Mouse (Mus musculus) Patski (cell line): Measurements from ENCODE around the gene Dars. TPM values are rescaled to one million over a fixed set of nuclear protein-coding genes. Genes with fewer than 3 reads are reported as not detected.

Source experiments
- ATAC-seq: fragments of 100-300 bp; one replicate; pipeline ENCODE4 v1.8.0; 2021
- CTCF ChIA-PET: fragments of 350-600 bp; sonication (Branson Sonifier 250); formaldehyde crosslinking; loops from one replicate; lab custom pipeline; 2022; ENCODE audit warnings: inconsistent platforms; lab: Charles Lee
- POLR2A ChIA-PET: fragments of 350-600 bp; sonication (Branson Sonifier 250); formaldehyde crosslinking; loops from one replicate; lab custom pipeline; 2022; ENCODE audit warnings: antibody characterized with exemption, inconsistent platforms; lab: Charles Lee
- DNase-seq: peaks from one replicate; pipeline ENCODE4 v3.0.0-alpha.2; 2011; ENCODE audit warnings: low read depth, low spot score
- H3K27me3 ChIP-seq: fragments of 371-371 bp; one replicate; pipeline ENCODE4 v1.5.1; 2021
- CTCF ChIP-seq: fragments of 100-300 bp; IDR thresholded peaks from one replicate; pipeline ENCODE4 v1.5.1; 2021
- in situ Hi-C: fragments of 300-500 bp; cut with MboI; formaldehyde crosslinking; loops from 3 replicates; pipeline ENCODE4 v1.11.1; 2018; ENCODE audit warnings: low pct_unique_long_range_greater_than_20kb, mixed read lengths
- polyA plus RNA-seq: library from polyadenylated mRNA; unstranded; gene quantifications from one replicate; pipeline ENCODE4 v1.2.3, GENCODE M21; 2021

Gene Dars
- 107 TPM for polyA plus RNA-seq

GRCm38 (mm10) chr1:128416584-128417532 is at the start of gene Dars:
Gene Dars, minus strand, starts transcription at chr1:128417368.
- ATAC-seq, result peak; percentile 86
- CTCF ChIA-PET, result interaction anchor here (0.6 to 1.3 kb wide), 2 partner anchors 12 to 224 kb away, joined by 3 read pairs; no protein-coding TSS in a partner anchor
- TF ChIP-seq CTCF, result no peak
- in situ Hi-C loops, result no loop called here
- H3K27me3 ChIP-seq, result no peaks in the 10 kb centered on the region
- DNase-seq, result peak; percentile 53
- POLR2A ChIA-PET, result interaction anchor here (0.7 to 0.9 kb wide), 2 partner anchors 23 to 54 kb away, joined by 3 read pairs; no protein-coding TSS in a partner anchor

DNA sequence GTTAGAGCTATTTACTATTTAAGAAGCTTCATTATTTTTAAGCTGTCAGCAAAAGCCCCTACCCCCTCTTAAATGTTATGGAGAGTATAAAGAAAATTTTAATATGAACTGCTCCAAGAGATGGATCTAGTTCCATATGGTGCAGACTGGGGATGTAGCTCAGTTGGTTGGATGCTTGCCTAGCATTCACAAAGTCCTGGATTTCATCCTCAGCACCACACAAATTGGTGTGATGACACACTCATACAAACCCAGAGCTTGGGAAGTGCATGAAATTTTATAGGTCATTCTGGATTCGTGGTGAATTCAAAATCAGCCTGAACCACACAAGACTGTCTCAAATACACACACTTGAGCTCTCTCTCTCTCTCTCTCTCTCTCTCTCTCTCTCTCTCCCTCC is 49.7 kb upstream of the Dars start:
- in situ Hi-C loops, result no loop called here
- no peak for TF ChIP-seq CTCF
- ATAC-seq, result no peak
- ChIA-PET POLR2A (no interaction called here), CTCF (no interaction called here)
- no peak for DNase-seq
- peaks cover 4% of the 10 kb centered on the region for H3K27me3 ChIP-seq

DNA sequence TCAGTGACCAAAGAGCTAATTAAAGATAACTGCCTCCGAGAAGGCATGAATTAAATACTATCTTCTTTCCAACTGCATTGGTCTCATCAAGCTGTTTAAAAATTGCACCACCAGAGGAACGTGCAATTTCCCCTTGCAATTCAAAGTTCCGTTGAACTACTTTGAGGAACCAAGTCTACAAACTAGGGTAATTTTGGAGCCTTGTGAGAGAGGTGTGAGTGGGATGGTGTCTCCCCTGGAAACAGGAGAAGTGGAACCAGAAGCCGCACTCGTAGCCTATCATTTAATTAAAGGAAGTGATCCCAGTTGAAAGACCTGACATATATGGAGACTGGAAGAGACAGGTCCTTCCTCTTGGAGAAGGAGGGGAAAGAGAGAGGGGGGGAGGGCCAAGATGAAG is 46.3 kb upstream of the Dars start:
- H3K27me3 ChIP-seq, result peaks cover 4% of the 10 kb centered on the region
- no peak for TF ChIP-seq CTCF
- DNase-seq, result no peak
- in situ Hi-C loops, result no loop called here
- POLR2A ChIA-PET, result no interaction called here
- no peak for ATAC-seq
- CTCF ChIA-PET, result no interaction called here

- peaks cover 7% of the 10 kb centered on the region for H3K27me3 ChIP-seq
- ChIA-PET CTCF (interaction anchor here (1.4 kb wide), 1 partner anchor 16 kb away, joined by 5 read pairs; no protein-coding TSS in a partner anchor), POLR2A (no interaction called here)
- in situ Hi-C loops, result no loop called here
- ATAC-seq, result no peak
- no peak for DNase-seq
- TF ChIP-seq CTCF, result no peak
Observed at GRCm38 (mm10) chr1:128462389-128462788, 45.2 kb upstream of the Dars start.

- DNase-seq (no peak), ATAC-seq (no peak)
- H3K27me3 ChIP-seq, result peaks cover 7% of the 10 kb centered on the region
- no peak for TF ChIP-seq CTCF
- in situ Hi-C loops, result no loop called here
- CTCF ChIA-PET, result no interaction called here
- POLR2A ChIA-PET, result no interaction called here
Observed at GRCm38 (mm10) chr1:128460780-128461179, 43.6 kb upstream of the Dars start.

- TF ChIP-seq CTCF, result no peak
- DNase-seq, result no peak
- ATAC-seq, result no peak
- in situ Hi-C loops, result no loop called here
- ChIA-PET CTCF (interaction anchor here (1.5 kb wide), 1 partner anchor 13 kb away, joined by 4 read pairs; no protein-coding TSS in a partner anchor), POLR2A (interaction anchor here (0.6 kb wide), 1 partner anchor 147 kb away, joined by 4 read pairs; no protein-coding TSS in a partner anchor)
- peaks cover 7% of the 10 kb centered on the region for H3K27me3 ChIP-seq
Observed at GRCm38 (mm10) chr1:128459439-128459838, 42.3 kb upstream of the Dars start.

DNA sequence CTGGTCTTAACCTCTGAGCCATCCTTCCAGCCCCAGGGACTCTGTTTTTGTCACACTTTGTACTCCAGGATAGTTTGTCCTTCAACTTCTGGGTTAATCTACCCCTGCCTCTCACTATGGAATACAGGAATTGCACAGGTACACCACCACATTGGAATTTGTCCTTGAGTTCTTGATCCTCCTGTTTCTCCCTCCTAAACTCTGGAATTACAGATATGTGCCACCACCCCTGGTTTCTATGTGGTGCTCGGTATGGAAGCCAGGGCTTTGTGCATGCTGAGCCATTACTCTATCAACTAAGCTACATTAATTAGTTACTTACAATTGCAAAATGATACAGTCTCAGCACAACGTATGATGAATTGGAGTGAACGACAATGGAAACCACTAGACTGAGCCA is 41.8 kb upstream of the Dars start:
- no peak for DNase-seq
- POLR2A ChIA-PET, result no interaction called here
- no peak for ATAC-seq
- no peak for TF ChIP-seq CTCF
- peaks cover 8% of the 10 kb centered on the region for H3K27me3 ChIP-seq
- CTCF ChIA-PET, result interaction anchor here (1.5 kb wide), 1 partner anchor 13 kb away, joined by 4 read pairs; no protein-coding TSS in a partner anchor
- in situ Hi-C loops, result no loop called here

DNA sequence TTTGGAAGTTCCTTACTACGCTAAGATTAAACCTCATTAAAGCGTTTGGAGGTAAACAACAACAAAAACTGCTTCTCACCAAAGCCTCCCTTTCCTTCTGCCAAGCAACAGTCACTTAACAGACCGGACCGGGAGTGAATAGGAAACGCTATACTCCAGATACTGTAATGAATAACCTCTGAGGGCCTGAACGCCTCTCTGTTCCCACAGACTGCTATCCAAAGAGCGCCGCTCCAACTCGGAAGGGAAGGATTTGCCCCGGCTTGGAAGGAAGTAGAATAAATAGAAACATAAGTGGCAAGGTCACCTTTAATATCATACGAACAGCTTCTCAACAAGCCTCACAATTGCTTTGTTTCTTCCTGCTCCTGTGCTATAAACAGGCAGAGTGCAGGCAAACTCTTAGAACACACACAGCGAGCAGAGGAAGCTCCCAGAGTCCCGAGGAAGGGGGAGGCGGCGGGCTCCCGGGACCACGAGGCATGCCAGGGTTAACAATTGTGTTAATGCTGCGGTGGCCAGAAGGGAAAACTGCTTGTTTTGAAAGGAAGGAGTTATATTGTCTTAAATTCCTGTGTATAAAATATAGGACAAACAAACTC is 39.8 kb upstream of the Dars start:
- ChIA-PET POLR2A (no interaction called here), CTCF (no interaction called here)
- in situ Hi-C loops, result no loop called here
- no peak for TF ChIP-seq CTCF
- H3K27me3 ChIP-seq, result peaks cover 7% of the 10 kb centered on the region
- no peak for DNase-seq
- no peak for ATAC-seq

- ChIA-PET POLR2A (no interaction called here), CTCF (no interaction called here)
- DNase-seq (no peak), ATAC-seq (no peak)
- in situ Hi-C loops, result no loop called here
- no peak for TF ChIP-seq CTCF
- peaks cover 7% of the 10 kb centered on the region for H3K27me3 ChIP-seq
Observed at GRCm38 (mm10) chr1:128456271-128456670, 39.1 kb upstream of the Dars start.

DNA sequence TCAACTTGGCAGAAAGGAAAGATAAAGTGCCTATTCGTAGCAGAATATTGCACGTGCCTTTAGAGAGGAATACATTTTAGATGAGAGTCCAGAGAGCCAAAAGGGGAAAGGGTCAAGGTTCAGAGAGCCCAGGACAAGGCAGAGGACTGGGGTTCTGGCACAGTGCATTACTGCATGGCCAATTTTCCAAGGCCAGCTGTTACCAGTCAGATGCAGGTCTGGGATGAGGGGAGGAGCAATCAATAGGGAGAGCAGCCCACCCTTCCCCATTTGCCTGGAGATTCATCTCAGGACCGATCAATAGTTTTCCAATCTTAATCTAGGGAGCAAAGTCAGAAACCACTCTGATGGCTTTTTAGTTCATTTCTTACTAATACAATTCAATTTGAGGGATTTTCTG is 35.0 kb upstream of the Dars start:
- POLR2A ChIA-PET, result no interaction called here
- no peak for TF ChIP-seq CTCF
- in situ Hi-C loops, result no loop called here
- peaks cover 8% of the 10 kb centered on the region for H3K27me3 ChIP-seq
- no peak for DNase-seq
- ATAC-seq, result no peak
- CTCF ChIA-PET, result no interaction called here

GRCm38 (mm10) chr1:128451183-128451582 is 34.0 kb upstream of the Dars start:
- no peak for ATAC-seq
- POLR2A ChIA-PET, result no interaction called here
- in situ Hi-C loops, result no loop called here

More at GRCm38 (mm10) chr1:128451183-128451582, 34.0 kb upstream of the Dars start:
- CTCF ChIA-PET, result no interaction called here
- no peak for DNase-seq
- peaks cover 8% of the 10 kb centered on the region for H3K27me3 ChIP-seq
- no peak for TF ChIP-seq CTCF
